Mouse (Mus musculus) adrenal gland, adult 8-10 months (tissue): ENCODE measurements around the gene Esyt2. TPM values are rescaled to one million over a fixed set of nuclear protein-coding genes. Genes with fewer than 3 reads are reported as not detected.

Experiments
- DNase-seq: peaks from one replicate; pipeline ENCODE4 v3.0.0; 2022
- total RNA-seq, 4 experiments: library from RNA; stranded (reverse); gene quantifications; 2 replicates each; pipeline ENCODE4 v1.2.4; 2022

Esyt2 gene
- total RNA-seq, 4 experiments from 2014 or later: 50.7 to 71.5 (median 63.1) TPM

DNA sequence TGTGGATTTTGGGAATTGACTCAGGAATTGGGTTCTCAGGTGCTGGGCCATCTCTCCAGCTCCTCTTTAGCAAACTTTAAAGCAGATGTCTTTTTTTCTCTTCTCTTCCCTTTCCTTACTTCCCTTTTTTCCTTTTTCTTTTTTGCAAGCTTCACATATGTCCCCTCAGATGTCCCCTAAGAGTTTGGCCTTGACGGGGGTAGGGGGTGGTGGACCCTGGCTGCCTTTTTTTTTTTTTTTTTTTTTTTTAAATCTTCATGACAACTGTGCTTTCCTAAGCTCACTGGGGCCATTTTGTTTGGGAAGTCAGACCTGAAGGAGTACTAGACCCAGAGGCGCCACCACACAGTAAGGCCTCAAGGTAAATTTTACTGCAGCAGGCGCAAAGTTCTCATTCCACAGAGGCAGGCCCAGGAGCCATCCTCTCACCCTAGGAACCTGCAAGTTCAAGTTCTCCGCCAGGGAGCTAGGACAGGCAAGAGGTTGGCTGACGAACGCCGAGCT lies 795 bp upstream of the Esyt2 start:
- DNase-seq: no peak

- peak; percentile 24 for DNase-seq
These were observed 658 bp downstream of the Esyt2 start for GRCm38 (mm10) chr12:116281427-116282281.

GRCm38 (mm10) chr12:116282856-116283255 lies 1.9 kb downstream of the Esyt2 start:
- no peak for DNase-seq

DNA sequence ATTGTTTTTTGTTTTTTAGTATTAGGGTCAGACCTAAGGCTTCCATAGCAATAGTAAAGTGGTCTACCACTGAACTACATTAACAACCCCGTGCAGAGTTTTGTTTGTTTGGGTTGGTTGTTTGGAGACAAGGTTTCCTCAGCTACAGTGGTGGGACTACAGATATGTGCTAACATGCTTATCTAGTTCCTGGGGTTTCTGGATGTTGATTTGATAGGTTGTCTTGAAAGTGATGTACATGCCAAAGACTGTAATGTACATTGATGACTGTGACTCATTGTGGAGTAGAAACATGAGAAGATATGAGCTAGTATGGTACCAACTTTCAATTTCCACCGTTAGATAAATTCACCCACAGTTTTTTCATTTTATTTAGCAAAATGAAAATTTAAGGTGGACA lies 2.5 kb downstream of the Esyt2 start:
- no peak for DNase-seq

GRCm38 (mm10) chr12:116293185-116293584 lies 12.2 kb downstream of the Esyt2 start:
- no peak for DNase-seq

- DNase-seq: no peak
These were observed 12.8 kb downstream of the Esyt2 start for GRCm38 (mm10) chr12:116293599-116294292.

GRCm38 (mm10) chr12:116299906-116300305 lies 18.9 kb downstream of the Esyt2 start:
- no peak for DNase-seq

DNA sequence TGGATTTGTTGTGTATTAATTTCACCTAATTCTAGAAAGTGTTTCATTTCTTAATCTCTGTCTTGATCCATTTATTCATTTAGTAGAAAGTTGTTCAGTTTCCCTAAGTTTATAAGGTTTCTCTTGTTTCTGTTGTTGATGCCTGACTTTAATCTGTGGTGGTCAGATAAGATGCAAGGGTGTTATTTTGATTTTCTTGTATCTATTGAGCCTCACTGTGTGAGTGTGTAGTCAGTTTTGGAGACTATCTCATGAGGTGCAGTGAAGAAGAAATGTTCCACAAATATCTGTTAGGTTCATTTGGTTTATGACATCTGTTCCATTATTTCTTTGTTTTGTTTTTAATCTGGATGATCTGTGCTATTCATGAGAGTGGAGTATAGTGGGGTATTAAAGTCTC lies 21.2 kb downstream of the Esyt2 start:
- no peak for DNase-seq

GRCm38 (mm10) chr12:116306042-116306441 lies 25.0 kb downstream of the Esyt2 start:
- peak; percentile 28 for DNase-seq

DNA sequence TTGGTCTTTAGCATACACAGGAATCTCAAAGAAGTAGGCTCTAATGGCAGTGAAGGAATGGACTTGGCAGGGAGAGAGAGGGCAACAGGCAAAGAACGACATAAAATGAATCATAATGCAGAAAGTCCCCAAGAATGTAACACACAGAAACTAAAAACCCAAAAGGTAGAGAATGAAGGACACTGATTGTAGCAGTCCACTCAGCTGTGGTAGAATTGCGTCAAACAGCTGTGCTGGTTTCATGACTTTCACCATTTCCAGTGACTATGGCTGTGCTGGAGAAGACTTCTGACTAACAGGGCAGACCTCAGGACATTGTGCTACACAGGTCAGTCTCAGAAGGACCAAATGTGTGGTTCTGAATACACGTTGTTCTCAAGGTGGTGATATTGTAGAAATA lies 26.9 kb downstream of the Esyt2 start:
- no peak for DNase-seq

GRCm38 (mm10) chr12:116308612-116309011 lies 27.6 kb downstream of the Esyt2 start:
- no peak for DNase-seq

- no peak for DNase-seq
These were observed 32.8 kb downstream of the Esyt2 start for GRCm38 (mm10) chr12:116313816-116314215.

DNA sequence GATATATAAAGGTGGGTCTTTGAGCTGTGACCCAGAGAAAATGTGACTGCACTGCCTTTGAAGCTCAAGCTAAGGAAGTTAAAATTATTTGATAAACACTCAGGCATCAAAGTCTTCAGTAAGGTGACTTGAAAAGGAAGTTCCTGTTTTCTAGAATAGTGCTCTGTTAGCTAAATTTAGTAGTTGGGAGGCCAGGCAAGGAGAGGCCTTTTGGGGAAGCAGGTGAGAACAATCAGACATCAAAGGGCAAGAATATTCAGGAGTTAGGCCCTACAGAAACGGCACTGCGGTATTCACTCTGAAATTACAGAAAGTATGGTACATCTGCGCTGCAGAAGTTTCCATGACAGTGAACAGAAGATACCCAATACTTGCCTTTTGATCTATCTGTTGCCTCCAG lies 34.5 kb downstream of the Esyt2 start:
- no peak for DNase-seq

- DNase-seq: no peak
These were observed 36.8 kb downstream of the Esyt2 start for GRCm38 (mm10) chr12:116317818-116318217.

- DNase-seq: no peak
These were observed 44.5 kb downstream of the Esyt2 start for GRCm38 (mm10) chr12:116325545-116325944.

GRCm38 (mm10) chr12:116326159-116326558 lies 45.2 kb downstream of the Esyt2 start:
- DNase-seq: no peak

- no peak for DNase-seq
These were observed 53.3 kb downstream of the Esyt2 start for GRCm38 (mm10) chr12:116334253-116334652.

DNA sequence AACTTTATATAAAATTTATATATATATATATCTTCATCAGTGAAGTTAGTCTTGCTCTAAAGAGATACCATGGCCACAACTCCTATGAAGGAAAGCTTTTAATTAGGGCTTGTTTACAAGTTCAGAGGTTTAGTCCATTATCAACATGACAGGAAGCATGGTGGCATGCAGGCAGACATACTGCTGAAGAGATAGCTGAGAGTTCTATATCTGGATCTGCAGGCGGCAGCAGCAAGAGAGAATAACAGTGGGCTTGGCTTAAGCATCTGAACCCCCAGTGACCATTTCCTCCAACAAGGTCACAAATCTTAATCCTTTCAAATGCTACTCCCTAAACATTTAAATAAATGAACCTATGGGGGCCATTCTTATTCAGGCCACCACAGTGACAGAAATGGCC lies 59.2 kb downstream of the Esyt2 start:
- no peak for DNase-seq

DNA sequence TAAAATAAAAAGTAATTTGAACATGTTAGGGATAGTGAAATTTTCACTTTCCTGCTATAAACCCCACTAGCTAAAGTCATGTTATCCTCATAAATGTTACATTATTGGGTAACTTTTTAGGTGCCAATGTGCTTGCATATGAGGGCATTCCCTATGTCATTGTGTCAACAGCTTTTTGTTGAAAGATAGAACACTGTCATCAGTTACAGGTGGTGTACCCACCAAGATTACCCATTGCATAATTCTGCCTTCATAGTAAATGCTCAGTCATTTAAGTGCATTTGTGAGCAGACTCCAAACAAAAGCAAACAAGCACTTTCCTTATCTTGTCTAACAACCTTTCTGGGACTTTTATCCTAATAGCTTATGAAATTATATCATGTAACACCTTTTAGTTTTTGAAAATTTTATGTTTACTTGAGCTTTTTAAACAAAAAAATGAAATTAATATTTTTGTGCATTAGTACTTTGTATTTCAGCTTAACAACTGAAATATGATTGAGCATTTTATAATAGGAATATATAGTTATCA lies 67.8 kb downstream of the Esyt2 start:
- no peak for DNase-seq

DNA sequence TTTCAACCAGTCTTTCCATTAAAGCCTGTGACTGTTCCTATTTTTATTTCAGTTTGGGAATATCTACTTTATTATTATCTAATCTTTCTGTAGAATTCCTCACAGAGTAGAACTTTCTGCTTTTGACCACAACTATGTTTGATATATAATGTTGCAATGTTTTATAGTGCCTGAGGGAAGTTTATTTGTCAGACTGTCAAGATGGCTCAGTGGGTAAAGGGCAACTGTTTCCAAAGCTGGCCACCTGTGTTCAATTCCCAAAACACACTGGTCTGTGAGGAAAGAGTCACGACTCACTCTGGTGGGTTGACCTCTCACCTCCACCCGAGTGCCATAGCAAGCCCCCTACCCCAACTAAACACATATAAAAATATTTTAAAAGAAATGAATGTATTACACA lies 68.4 kb downstream of the Esyt2 start:
- no peak for DNase-seq

DNA sequence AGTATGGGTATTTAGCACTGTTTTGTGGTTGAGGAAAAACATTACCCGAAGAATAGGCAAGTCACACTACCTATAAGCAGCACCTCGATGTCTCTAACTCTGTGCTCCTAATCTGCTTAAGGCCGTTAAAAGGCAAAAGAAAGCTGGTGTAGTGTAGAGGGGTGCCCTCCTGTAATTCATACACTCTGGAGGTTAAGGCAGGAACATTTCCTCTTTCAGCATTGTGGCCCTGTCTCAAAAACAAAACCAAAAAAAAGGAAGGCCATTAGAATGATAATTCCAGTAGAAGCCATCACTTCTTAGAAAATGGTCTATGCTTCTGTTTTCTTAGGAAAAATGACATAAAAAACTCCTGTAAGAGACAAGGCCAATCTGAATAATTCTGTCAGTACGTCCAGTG lies 70.0 kb downstream of the Esyt2 start:
- no peak for DNase-seq

DNA sequence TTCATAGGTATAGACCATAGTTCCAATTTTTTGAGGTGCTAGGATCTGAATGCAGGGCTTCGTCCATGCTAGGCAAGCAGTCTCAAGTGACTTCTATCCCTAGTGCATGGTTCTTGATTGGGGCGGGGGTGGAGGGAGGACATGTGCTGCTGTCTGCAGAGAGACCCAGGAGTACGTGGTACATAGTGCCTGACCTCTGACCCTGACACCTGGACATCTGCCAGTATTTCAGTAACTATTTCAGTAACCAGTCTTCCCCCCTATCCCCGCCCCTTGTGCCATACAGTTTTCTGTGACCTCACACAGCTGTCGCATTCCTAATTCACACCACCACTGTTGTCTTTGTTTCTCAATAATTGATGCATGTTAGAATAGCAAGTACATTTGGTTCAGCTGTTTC lies 71.4 kb downstream of the Esyt2 start:
- DNase-seq: no peak

DNA sequence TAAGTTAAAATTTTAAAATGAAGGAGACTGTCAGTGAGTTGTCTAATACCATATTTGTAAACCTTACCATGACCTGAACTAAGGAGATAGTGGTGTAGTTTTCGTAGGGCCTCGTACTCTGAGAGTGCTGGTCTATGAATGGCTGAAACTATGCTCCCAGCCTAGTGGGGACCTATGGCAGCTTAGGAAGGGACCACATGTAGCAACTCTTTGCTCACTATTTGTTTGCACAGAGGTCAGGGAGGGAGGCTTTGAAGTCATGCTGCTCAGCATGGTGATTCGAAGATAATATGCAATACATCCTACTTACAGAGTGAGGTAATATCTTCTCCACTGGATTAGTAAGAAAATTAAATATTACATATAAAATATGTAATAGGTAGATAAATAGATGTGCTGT lies 73.7 kb downstream of the Esyt2 start:
- no peak for DNase-seq

- DNase-seq: no peak
These were observed 81.1 kb downstream of the Esyt2 start for GRCm38 (mm10) chr12:116362091-116362490.
